Mouse (Mus musculus) megakaryocyte, embryonic 14.5 days (primary cell): Measurements from ENCODE around the gene Hnrnph3. TPM values are rescaled to one million over a fixed set of nuclear protein-coding genes. Genes with fewer than 3 reads are reported as not detected.

ENCODE experiments used
- H3K27me3 ChIP-seq: replicated peaks from 2 replicates; pipeline ENCODE3; 2012; ENCODE audit warnings: inconsistent platforms
- H3K36me3 ChIP-seq: replicated peaks from 2 replicates; pipeline ENCODE3; 2012; ENCODE audit warnings: low read length, inconsistent platforms, mixed read lengths
- H3K4me1 ChIP-seq: 2 replicates; pipeline ENCODE4 v1.6.1; 2012; ENCODE audit warnings: inconsistent platforms
- H3K4me3 ChIP-seq: replicated peaks from 2 replicates; pipeline ENCODE3; 2012; ENCODE audit warnings: moderate library complexity, mild to moderate bottlenecking, inconsistent platforms
- H3K9me3 ChIP-seq: 2 replicates; pipeline ENCODE4 v1.6.1; 2012; ENCODE audit warnings: inconsistent platforms
- FLI1 ChIP-seq: IDR thresholded peaks from 2 replicates; pipeline ENCODE4 v1.6.1; 2012; ENCODE audit warnings: low read length, inconsistent platforms, mixed read lengths
- GATA1 ChIP-seq: IDR thresholded peaks from 3 replicates; pipeline ENCODE4 v1.6.1; 2012; ENCODE audit warnings: mixed read lengths, low read length, inconsistent platforms, borderline replicate concordance
- polyA plus RNA-seq: library from polyadenylated mRNA; stranded (reverse); fragments of >175 nt; gene quantifications from 2 replicates; pipeline ENCODE4 v1.2.3, GENCODE M21; 2012; ENCODE audit warnings: low replicate concordance; ENCODE audit not compliant: insufficient read depth

Hnrnph3 gene
- polyA plus RNA-seq: 18.4 TPM in 1 of 2 replicates, not detected in the other

DNA sequence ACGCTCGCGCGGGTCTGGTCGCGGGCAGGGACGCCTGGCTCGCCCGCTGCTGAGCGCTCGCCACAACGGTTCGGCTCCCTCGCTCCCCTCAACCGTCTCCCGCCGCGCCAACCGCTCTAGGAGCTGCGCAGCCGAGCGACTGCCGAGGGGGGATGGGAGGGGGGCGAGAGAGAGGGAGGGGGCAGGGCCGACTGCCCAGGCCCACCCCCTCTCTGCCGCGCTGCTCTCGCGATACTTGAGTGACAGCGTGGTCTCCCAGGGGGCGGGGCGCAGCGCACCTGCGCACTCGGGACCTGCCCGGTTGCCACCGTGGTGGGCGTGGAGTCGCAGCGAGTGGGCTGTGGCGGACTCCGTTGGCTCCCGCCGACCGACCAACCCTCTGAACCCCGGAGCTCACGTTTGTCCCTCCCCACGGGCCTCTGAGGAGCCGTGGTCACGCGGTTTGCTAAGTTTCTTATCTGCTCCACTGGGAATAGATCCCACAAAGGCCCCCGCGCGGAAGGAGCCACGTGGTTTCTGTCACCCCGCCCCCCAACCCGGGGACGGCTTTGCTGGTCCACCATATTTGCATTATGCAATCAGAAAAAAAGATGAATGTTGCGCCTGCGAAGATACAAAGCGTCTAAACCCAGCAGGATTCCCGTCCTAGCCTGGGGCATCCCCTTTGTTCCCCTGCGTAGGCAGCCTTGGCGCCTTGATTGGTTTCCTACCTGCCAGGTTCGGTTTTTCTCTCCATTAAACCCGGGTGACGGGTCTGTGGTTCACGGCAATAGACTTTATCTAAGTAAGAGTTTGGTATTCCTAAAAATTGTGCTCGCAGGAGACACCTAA, at the start of gene Hnrnph3, which contains the start of gene Pbld2:
Hnrnph3 (minus strand) TSS at position 469 of the 831 bp plus-strand sequence.
Pbld2 (plus strand) TSS at position 567 of the 831 bp plus-strand sequence.
- Histone ChIP-seq H3K9me3 (peaks cover 8% of the 10 kb centered on the region), H3K27me3 (no peaks in the 10 kb centered on the region), H3K36me3 (peaks cover 4% of the 10 kb centered on the region), H3K4me1 (peaks cover 41% of the 10 kb centered on the region), H3K4me3 (peak within 1 kb of the TSS; percentile 98)
- TF ChIP-seq FLI1: no peak
- TF ChIP-seq GATA1: 0 out of 3 replicates have a peak, but pooled peaks have one; percentile 53

DNA sequence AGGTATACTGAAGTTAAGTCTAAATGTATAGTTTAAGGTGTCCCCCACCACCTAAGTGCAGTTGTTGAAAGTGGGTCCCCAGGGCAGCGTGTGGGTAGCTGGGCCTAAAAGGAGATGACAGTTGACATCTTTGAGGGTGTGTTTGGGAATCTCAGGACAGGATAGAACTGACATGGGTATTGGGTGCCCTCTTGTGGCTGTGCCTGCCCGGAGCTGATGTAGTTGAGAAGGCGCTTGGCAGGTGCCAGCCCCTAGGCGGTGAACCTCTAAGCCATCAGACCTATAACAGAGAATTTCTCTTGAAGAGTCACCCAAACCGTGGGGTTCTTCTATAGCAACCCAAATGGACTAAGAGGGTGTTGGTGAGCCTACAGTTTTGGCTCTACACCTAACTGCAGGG, 42.0 kb upstream of the Hnrnph3 start:
- Histone ChIP-seq H3K36me3 (no peaks in the 10 kb centered on the region), H3K4me1 (peaks cover 14% of the 10 kb centered on the region; the same call in 1 of the 2 replicates), H3K9me3 (peaks cover 8% of the 10 kb centered on the region), H3K4me3 (no peak overlapping the region), H3K27me3 (peaks cover 13% of the 10 kb centered on the region)
- TF ChIP-seq FLI1: no peak
- no peak for TF ChIP-seq GATA1

DNA sequence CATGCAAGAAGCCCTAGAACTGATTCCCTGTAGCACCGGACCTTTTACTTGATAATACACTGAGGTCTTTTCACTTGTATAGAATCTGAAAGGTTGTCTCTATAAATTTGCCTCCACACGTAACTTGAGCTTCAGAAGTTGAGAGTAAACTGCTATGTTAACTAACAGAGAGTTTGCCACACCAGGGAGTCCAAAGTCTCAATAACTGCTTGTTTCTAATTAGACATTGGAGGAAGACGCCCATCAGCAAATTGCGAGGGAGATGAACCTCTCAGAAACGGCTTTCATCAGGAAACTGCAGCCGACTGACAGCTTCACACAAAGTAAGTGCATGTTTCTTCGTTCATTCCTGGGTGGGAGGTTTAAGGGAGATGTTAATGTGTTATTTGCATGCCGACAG, 41.5 kb upstream of the Hnrnph3 start:
- Histone ChIP-seq H3K9me3 (peaks cover 8% of the 10 kb centered on the region), H3K36me3 (no peaks in the 10 kb centered on the region), H3K4me3 (no peak overlapping the region), H3K4me1 (peaks cover 14% of the 10 kb centered on the region; the same call in 1 of the 2 replicates), H3K27me3 (peaks cover 13% of the 10 kb centered on the region)
- TF ChIP-seq GATA1 (no peak), FLI1 (no peak)

DNA sequence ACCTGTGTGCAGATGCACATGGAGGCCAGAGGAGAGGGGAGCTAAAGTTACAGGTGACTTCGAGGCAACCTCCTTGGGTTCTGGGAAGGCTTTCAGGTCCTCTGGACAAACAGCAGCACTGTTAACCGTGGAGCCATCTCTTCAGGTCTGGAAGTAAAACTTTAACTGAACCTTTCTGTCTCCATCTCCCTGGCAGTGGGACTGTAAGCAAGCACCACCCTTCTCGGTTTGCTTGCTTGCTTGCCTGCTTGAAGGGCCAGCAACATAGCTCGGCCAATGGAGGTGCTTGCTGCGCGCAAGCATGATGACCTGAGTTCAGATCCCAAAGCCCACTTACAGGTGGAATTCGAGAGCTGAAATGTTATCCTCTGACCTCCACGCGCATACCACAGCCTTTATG, 40.5 kb upstream of the Hnrnph3 start:
- Histone ChIP-seq H3K4me1 (peaks cover 11% of the 10 kb centered on the region; the same call in 1 of the 2 replicates), H3K4me3 (no peak overlapping the region), H3K9me3 (peaks cover 6% of the 10 kb centered on the region), H3K36me3 (no peaks in the 10 kb centered on the region), H3K27me3 (peaks cover 14% of the 10 kb centered on the region)
- TF ChIP-seq FLI1: no peak
- TF ChIP-seq GATA1: no peak

DNA sequence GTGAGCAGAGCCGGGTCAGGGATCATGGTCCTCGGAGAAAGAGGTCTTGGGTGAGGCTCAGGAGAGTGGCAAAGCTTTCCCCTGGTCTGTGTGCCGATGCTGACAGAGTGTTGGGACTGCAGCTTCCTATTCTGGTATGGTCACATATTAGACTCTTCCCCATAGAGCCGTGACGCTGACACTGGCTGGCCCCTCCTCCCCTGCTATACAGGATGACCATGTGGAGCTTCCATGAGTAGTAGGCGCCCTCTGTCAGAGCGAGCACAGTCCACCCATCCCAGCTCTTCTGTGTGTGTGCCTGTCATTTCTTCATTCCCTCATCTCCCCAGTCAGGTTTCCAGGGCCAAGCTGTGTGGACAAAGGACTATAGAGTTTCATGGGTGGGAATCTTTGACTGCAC, 39.3 kb upstream of the Hnrnph3 start:
- TF ChIP-seq FLI1 (no peak), GATA1 (no peak)
- Histone ChIP-seq H3K27me3 (peaks cover 16% of the 10 kb centered on the region), H3K36me3 (no peaks in the 10 kb centered on the region)

DNA sequence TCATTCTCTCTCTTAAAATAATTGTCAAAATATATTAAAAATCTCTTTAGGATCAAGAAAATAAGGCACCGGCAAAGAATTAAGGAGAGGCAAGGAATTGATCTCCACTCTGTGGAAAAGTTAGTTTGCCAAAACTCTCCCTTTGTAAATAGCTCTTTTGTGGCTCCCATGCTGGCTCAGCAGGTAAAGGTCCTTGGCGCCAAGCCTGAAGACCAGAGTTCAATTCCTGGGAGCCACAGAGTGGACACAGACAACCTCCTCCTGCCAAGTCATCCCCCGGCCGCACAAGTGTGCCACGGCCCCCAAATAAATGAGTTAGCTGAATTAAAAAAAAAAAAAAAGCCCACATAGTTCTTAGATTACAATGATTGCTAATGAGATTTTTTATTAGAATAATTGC, 38.7 kb upstream of the Hnrnph3 start:
- Histone ChIP-seq H3K9me3 (no peaks in the 10 kb centered on the region), H3K36me3 (no peaks in the 10 kb centered on the region), H3K4me1 (peaks cover 11% of the 10 kb centered on the region; the same call in 1 of the 2 replicates), H3K27me3 (peaks cover 20% of the 10 kb centered on the region), H3K4me3 (no peak overlapping the region)
- TF ChIP-seq GATA1: no peak
- no peak for TF ChIP-seq FLI1

More for the DNA sequence above, 39.3 kb upstream of the Hnrnph3 start:
- Histone ChIP-seq H3K4me1 (peaks cover 11% of the 10 kb centered on the region; the same call in 1 of the 2 replicates), H3K9me3 (no peaks in the 10 kb centered on the region), H3K4me3 (no peak overlapping the region)

DNA sequence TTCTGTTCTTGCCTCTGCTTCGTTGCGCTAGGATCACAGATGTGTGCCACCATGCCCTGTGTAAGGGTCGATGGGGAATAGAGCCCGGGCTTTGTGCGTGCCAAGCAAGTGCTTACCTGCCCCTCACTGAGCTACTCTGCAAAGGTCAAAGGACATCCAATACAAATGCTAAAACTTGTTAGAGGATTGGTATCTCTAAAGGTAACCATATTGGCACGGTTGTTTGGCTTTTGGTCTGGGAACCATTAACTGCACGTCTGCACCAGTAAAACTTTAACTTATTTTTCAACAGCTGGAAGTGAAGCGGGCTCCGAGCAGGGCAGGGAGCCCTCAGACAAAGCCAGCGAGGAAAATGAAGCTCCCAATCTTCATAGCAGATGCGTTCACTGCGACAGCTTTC, 37.2 kb upstream of the Hnrnph3 start:
- Histone ChIP-seq H3K4me3 (no peak overlapping the region), H3K27me3 (peaks cover 20% of the 10 kb centered on the region), H3K36me3 (no peaks in the 10 kb centered on the region), H3K9me3 (no peaks in the 10 kb centered on the region), H3K4me1 (peaks cover 11% of the 10 kb centered on the region; the same call in 1 of the 2 replicates)
- TF ChIP-seq GATA1 (no peak), FLI1 (no peak)

DNA sequence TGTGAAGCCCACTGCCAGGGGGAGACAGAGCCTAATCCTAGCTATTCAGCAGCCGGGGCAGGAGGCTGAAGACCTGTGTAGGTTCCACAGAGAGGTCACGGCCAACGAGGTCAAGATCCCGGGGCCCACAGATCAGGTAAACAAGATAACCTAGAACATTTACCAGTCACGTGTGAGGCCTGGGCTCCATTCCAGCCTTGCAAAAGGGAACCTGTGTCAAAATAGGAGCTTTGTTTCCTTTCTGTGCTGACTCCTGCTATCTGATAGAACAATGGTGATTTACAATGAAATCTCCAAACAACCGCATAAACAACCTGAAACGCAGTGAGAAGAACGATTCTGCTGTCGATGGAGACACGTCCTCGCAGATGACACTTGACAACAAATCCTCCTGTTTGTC, 36.4 kb upstream of the Hnrnph3 start:
- TF ChIP-seq FLI1 (no peak), GATA1 (no peak)
- H3K27me3 ChIP-seq: peaks cover 20% of the 10 kb centered on the region
- H3K9me3 ChIP-seq: no peaks in the 10 kb centered on the region
- H3K4me1 ChIP-seq: peaks cover 5% of the 10 kb centered on the region; the same call in 1 of the 2 replicates
- no peaks in the 10 kb centered on the region for H3K36me3 ChIP-seq
- H3K4me3 ChIP-seq: no peak overlapping the region

DNA sequence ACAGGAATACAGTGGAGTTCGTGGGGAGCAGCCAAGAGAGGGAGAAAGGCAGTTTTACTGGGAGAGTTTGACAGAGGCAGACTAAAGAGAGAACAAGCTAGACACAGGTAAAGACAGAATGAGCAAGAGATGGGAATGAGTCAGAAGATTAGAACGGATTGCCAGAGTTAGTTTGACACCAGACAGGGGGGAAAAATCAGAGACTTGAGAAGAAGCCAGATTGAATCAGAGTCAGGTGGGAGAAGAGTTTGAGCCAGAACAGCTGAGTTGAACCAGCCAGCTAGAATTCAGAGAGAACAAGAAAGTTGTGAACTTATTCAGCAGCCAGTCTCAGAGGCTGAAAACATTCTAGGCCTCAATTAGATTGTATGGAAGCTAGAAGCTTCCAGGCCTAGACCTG, 35.8 kb upstream of the Hnrnph3 start, which contains the start of gene Pbld1:
Pbld1 (plus strand) TSS at position 301 of the 400 bp plus-strand sequence.
- H3K4me3 ChIP-seq: no peak within 1 kb of the TSS

DNA sequence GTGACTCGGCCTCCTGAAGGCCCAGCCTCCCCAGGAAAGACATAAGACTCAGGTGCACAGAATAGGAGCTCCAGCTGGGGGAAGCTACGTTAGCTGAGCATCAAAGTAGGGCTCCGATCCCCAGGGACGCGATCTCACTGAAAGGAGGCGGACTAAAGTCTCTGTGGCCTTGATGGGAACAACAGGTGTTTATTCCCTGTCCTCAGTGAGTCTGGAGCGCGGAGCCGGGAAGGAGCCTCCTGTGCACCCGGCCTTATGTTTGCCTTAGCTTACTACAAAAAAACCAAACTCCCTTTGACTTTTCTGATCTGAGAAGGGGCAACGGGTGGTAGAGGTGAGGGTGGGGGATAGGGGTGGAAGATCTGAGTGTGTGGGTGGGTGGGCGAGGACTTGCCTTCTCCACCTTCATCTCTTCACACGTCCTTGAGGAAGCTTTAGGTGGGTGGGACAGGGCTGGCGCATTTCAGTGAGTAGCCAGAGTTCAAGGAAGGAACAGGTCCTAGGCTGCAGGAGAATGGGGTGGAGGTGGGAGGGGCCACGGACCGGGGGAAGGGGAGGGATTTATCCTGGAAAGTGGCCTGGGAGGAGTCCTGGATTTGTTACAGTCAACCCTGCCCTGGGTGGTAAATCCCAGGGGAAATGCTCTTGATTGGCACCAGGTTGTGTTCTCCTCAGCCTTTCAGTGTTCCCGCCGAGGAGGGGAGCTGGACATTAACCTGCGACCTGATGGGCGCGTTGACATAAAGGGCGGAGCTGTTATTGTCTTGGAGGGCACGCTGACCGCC, 33.1 kb upstream of the Hnrnph3 start:
- H3K27me3 ChIP-seq: peaks cover 14% of the 10 kb centered on the region

More for the DNA sequence above, 35.8 kb upstream of the Hnrnph3 start, which contains the start of gene Pbld1:
- TF ChIP-seq GATA1 (no peak), FLI1 (no peak)
- H3K27me3 ChIP-seq: peaks cover 19% of the 10 kb centered on the region
- peaks cover 5% of the 10 kb centered on the region; the same call in 1 of the 2 replicates for H3K4me1 ChIP-seq
- no peaks in the 10 kb centered on the region for H3K9me3 ChIP-seq
- no peaks in the 10 kb centered on the region for H3K36me3 ChIP-seq

More for the DNA sequence above, 33.1 kb upstream of the Hnrnph3 start:
- no peaks in the 10 kb centered on the region for H3K36me3 ChIP-seq
- no peaks in the 10 kb centered on the region for H3K9me3 ChIP-seq
- TF ChIP-seq FLI1 (no peak), GATA1 (no peak)
- peaks cover 9% of the 10 kb centered on the region for H3K4me1 ChIP-seq
- H3K4me3 ChIP-seq: no peak overlapping the region
